Mouse (Mus musculus): ENCODE data around the gene Vamp2. TPM values are rescaled to one million over a fixed set of nuclear protein-coding genes. Genes with fewer than 3 reads are reported as not detected.

Vamp2 gene
- total RNA-seq, 2 experiments from 2014 or later: 988 to 1,016 TPM

DNA sequence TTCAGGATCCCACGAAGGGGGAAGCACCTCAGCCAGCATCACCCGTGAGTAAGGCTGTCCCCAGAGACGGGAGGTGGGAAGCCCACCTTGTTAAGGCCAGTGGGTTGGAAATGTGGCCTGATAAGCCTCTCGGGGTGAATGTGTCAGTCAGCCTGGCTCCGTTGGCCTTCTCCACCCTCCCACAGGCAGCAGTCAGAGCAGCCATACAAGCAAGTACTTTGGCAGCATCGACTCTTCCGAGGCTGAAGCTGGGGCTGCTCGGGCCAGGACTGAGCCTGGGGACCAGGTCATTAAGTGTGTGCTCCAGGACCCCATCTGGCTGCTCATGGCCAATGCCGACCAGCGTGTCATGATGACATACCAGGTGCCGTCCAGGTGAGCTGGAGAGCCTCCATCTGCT, 19.4 kb downstream of the Vamp2 start:
- TF ChIP-seq CTCF (conservative IDR thresholded peaks at IDR 0.05): no peak
- Histone ChIP-seq H3K27ac (no peak overlapping the region), H3K4me3 (no peak overlapping the region)
- no peak for DNase-seq (ENCODE audit: low spot score in 2 of 2)

DNA sequence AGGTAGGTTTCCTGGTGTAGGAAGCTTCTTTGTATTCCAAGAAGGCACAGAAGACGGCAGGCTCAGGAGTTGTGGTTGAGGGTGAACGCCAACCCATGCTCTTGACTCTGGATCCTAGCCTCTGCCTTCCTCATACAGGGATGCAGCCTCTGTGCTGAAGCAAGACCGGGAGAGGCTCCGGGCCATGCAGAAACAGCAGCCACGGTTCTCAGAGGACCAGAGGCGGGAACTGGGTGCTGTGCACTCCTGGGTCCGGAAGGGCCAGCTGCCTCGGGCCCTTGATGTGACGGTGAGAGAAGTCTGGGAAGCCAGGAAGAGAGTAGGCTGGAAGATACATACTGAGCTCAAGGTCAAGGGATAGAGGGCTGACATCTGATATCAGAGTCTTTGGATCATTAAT, 19.9 kb downstream of the Vamp2 start:
- no peak for DNase-seq (ENCODE audit: low spot score in 2 of 2)
- no peak overlapping the region for H3K4me3 ChIP-seq
- H3K27ac ChIP-seq: no peak overlapping the region
- TF ChIP-seq CTCF (conservative IDR thresholded peaks at IDR 0.05): no peak

DNA sequence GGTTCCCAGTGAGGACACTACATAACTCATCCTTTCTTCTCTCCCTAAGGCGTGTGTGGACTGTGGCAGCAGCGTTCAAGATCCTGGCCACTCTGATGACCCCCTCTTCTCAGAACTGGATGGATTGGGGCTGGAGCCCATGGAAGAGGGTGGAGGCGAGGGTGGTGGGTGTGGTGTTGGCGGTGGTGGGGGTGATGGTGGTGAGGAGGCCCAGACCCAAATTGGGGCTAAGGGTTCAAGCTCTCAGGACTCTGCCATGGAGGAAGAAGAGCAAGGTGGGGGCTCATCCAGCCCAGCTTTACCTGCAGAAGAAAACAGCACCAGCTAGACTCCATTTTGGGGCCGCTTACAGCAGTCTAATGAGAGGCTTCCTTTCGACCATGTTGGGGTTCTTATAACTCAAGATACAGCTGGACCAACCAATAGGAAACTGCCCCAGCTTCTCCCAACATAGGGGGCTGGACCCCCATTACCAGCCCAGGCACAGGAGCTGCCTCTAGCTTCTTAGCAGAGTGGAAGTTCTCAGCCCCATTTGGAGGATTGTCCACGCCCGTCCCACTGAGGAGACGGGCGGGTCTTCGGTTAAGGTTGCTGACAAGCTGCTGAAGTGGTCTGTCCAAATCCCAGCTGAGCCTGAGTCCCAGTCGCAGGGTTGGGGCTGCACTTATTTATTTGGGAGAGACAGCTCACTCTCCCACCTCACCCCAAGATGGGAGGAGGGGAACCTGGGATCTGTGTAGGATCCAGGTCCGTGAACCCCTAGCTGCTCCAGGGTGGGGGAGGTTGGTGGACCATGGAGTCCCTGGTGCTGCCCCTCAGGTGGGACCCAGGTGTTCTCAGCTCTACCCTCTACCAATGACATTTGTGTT, 21.0 kb downstream of the Vamp2 start:
- Histone ChIP-seq H3K27ac (no peak overlapping the region), H3K4me3 (no peak overlapping the region)
- no peak for DNase-seq (ENCODE audit: low spot score in 2 of 2)
- no peak for TF ChIP-seq CTCF (conservative IDR thresholded peaks at IDR 0.05)

DNA sequence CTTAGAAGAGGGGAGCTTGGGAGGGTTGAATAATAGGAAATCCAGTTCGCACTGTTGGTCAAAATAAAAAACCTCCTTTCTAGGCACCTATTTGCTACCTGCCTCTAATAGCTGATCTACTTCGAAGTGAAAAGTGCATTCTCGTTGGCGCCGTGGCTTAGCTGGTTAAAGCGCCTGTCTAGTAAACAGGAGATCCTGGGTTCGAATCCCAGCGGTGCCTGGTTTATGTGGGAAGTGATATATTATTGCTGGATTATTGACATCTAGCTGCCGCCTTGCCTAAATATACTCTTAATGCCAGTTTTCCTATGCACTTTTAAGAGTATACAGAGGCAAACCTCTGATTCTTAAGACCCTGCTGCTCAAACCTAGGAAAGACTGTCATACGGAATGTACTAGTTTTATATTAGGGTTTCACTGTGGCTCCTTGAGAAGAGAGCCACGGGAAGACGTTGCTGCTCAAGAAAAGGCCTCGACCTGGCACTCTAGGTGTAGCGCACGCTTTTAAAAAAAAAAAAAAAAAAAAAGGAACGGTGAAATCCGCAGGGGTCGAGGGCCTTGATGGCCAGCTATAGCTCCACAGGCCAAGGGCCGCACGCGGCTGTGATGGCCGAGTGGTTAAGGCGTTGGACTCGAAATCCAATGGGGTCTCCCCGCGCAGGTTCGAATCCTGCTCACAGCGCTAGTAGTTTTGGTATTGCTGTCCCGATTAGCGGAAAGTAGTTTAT, 22.2 kb downstream of the Vamp2 start:
- peak; percentile 89 to 97 for DNase-seq (ENCODE audit: low spot score in 2 of 2)
- peak overlapping the region; percentile 60 for H3K4me3 ChIP-seq
- H3K27ac ChIP-seq: peak overlapping the region; percentile 44; the same call in 1 of the 2 replicates
- TF ChIP-seq CTCF (conservative IDR thresholded peaks at IDR 0.05): no peak

DNA sequence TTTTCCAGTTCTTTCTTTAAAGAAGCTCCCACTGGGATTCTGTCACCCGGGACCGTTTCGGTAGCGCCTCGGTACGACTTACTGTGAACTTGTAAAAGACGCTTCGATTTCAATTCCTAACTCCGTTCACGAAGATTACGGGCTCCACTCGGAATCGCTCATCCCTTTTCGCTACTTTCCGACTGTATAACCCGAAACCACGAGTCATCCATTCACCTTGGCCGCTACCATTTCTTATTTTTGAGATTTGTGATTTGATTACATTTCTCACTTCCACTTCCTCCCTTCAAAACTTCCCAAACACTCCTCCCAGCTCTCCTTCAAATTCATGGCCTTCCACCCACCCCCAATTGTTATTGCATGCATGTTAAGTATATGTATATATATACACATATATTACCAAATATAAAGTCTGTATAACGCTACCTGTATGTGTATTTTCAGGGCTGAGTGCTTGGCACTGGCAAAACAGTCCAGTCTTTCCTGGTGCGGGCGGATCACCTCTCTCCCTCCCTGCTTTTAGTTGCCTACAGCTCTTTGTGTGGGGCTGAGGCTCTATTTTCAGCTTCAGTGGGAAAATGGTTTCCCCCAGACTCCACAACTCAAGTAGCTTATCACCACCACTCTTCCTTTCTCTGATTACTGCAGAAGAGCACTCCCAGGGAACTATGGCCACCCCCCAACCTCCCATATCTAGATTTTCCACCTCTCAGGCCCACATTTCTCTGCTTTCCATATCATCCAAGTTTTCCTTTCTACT, 22.9 kb downstream of the Vamp2 start:
- DNase-seq (ENCODE audit: low spot score in 2 of 2): no peak
- TF ChIP-seq CTCF (conservative IDR thresholded peaks at IDR 0.05): no peak
- H3K4me3 ChIP-seq: peak overlapping the region; percentile 60
- H3K27ac ChIP-seq: peak overlapping the region; percentile 44; the same call in 1 of the 2 replicates

DNA sequence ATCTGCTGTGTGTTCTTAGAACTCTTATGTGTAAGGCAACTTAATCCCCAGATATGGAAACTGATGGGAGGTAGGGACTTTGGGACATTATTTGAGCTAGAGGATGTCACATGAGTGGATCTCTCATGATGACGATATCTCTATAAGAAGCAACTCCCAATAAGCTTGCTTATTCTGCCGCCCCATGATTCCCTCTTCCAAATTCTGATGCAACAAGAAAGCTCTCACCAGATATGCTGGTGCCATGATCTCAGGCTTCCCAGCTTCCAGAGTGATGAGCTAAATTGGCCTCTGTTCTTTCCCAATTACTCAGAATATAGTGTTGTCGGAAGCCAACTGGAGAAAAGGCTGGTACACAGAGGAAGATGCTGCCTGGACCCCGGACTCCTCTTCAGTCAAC, 23.6 kb downstream of the Vamp2 start:
- no peak for TF ChIP-seq CTCF (conservative IDR thresholded peaks at IDR 0.05)
- Histone ChIP-seq H3K4me3 (no peak overlapping the region; the same call in 1 of the 2 replicates), H3K27ac (peak overlapping the region; percentile 55; the same call in 1 of the 2 replicates)
- DNase-seq (ENCODE audit: low spot score in 2 of 2): no peak

DNA sequence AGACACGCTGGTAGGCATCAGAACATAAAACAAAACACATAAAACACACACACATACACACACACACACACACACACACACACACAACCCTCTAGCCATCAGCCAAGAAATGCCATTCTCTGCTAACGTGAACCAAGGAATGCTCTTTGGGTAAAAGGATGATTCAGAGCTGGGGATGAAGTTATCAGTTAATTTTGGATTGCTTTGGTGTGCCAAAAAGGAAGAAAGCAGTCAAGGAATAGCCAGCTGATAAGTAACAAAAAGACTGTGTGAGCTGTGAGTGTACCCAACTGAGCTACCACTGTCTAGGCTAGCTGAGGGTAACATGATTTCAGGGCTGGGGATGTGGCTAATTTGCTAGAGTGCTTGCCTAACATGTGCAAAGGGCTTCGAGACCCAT, 25.7 kb downstream of the Vamp2 start:
- H3K4me3 ChIP-seq: no peak overlapping the region
- DNase-seq (ENCODE audit: low spot score in 2 of 2): no peak
- no peak overlapping the region for H3K27ac ChIP-seq
- TF ChIP-seq CTCF (conservative IDR thresholded peaks at IDR 0.05): no peak

DNA sequence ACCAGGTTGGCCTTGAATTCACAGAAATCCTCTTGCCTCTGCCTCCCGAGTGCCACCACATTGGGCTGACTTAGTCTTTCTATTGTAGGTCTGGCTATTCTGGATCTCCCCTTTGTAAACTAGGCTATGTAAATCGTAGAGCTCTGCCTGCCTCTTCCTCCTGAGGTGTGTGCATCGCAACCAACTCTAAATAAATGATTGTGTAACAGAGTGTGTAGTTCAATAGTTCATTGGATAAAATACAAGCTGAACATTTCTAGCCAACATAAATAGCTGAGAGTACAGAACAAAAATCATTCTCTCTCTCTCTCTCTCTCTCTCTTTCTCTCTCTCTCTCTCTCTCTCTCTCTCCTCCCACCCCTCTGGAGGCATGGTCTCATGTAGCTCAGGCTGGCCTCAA, 26.3 kb downstream of the Vamp2 start:
- Histone ChIP-seq H3K4me3 (no peak overlapping the region), H3K27ac (no peak overlapping the region)
- no peak for TF ChIP-seq CTCF (conservative IDR thresholded peaks at IDR 0.05)
- no peak for DNase-seq (ENCODE audit: low spot score in 2 of 2)

DNA sequence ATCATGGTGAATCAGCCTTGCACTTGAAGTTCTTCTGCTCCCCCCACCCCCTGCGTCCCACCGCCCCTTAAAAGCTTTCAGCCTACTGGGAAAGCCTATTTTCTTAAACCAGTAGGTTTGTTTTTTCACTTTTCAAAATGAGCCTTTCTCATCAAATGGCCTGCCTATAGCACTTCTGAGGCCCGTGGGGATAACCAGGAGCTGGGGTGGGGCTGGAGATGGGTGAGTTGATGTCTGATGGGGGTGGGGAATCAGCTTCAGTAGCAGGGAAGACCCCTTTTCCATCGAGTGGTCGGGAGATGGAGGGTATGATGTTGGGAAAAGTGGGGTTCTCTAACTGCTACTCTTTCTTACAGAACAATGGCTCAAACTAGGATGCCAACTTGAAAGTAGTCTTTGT, 28.6 kb downstream of the Vamp2 start:
- no peak for DNase-seq (ENCODE audit: low spot score in 2 of 2)
- no peak for TF ChIP-seq CTCF (conservative IDR thresholded peaks at IDR 0.05)
- Histone ChIP-seq H3K4me3 (no peak overlapping the region), H3K27ac (no peak overlapping the region; the same call in 1 of the 2 replicates)

DNA sequence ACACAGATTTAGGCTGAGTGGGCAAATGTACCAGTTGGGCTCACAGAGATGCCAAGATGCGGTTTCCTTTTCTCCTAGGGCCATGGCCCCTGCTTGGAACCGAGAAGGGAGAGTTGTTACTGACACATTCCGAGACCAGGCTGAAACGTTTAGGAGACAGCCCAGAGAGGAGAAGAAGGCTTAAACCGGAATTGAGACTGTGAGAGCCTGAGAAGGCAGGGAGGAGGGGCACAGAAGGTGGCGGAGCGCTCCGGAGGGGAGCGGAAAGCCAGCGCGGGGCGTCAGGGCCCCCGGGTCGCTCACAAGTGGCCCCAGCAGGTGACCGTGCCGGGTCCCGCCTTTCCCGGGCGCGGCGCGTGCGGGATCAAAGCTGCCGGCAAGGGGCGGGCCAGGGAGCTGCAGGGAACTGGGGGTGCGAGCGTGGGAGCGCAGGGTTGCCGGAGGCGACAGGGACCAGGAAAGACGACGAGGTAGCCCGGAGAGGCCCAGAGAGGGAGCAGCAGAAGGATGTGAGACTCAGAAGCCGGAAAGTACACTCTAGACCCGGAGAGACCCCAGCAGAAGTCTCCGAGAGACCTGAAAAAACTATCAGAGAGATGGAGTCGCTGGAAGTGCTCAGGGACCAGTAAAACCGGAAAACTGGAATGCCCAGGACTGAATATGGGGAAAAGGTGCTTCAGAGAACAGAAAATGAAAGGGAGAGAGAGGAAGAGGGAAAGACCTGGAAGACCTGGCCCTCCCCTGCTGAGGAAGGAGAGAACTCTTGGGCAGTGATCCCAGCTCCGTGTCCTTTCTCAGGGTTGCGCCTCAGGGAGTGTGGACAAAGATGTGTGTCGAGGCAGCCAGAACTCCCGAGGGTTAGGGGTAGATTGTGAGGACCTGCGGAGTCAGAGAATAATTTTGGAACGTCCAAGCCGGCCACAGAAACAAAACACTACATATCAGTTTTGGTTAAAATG, 29.7 kb downstream of the Vamp2 start:
- peak overlapping the region; percentile 88 for H3K27ac ChIP-seq
- no peak for TF ChIP-seq CTCF (conservative IDR thresholded peaks at IDR 0.05)
- no peak for DNase-seq (ENCODE audit: low spot score in 2 of 2)
- peak overlapping the region; percentile 78 for H3K4me3 ChIP-seq

DNA sequence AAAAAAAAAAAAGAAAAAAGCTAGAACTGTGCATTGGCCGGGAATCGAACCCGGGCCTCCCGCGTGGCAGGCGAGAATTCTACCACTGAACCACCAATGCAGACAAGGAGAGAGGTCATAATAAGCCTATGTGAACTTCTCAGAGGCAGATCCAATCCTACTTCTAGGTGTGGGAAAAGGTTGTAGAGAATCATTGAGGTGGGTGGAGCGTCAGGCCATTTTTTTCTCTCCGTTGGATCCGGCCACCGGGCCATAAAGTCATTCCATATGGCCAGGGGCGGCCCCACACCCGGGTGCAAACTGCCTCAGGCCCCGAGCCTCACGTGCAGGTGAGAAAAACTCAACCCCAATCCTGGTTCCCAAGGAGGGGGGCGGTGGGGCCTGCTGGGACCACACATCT, 30.5 kb downstream of the Vamp2 start:
- Histone ChIP-seq H3K27ac (no peak overlapping the region), H3K4me3 (peak overlapping the region; percentile 78)
- TF ChIP-seq CTCF (conservative IDR thresholded peaks at IDR 0.05): no peak
- peak; percentile 88 to 96 for DNase-seq (ENCODE audit: low spot score in 2 of 2)
